ENCODE assay signal across 8 mouse cellular contexts in genomic region chr2:61492043-61492743, GRCm38 (mm10).
DNase-seq lines count a peak whose midpoint lies in the region; ATAC-seq and TF ChIP-seq lines count a peak whose summit lies in the region.
"Had no signal": no experiment of that assay in that cellular context is flagged by ENCODE, and none has a peak within 500 bp of the region (broad histone marks: within the 10 kb centered on the region; RNA-seq: fewer than 3 reads in every experiment).

No protein-coding gene starts in this region.

- no peak overlapping the region for H3K4me2 ChIP-seq in kidney, embryonic 14.5 days (replicated peaks; ENCODE audit: low read depth, low read length)
- H3K4me2 ChIP-seq in liver, embryonic 16.5 days (ENCODE audit: low read depth, low read length), result no peak overlapping the region
- no peak overlapping the region for H3K4me2 ChIP-seq in stomach, embryonic 16.5 days (ENCODE audit: low read depth, low read length)
- no peak overlapping the region for H3K4me2 ChIP-seq in forebrain, embryonic 14.5 days (ENCODE audit: low read length)
- H3K4me2 ChIP-seq: heart, embryonic 15.5 days had no signal

- peak; percentile 94 for TF ChIP-seq CTCF in G1E (IDR thresholded peaks at IDR 0.05; ENCODE audit: low read depth, low read length)

- WGBS in kidney, embryonic 14.5 days, result 64% methylated on average over 6 of the region's 6 CpGs
- 37% methylated on average over 6 of the region's 6 CpGs for WGBS in liver, embryonic 16.5 days (ENCODE audit: insufficient replicate concordance)
- WGBS in stomach, embryonic 16.5 days, result 57% methylated on average over 6 of the region's 6 CpGs
- WGBS in forebrain, embryonic 14.5 days, result 61% methylated on average over 6 of the region's 6 CpGs

- ATAC-seq in kidney, embryonic 14.5 days (ENCODE audit: low FRiP score, low TSS enrichment), result no peak
- peak; percentile 68 for ATAC-seq in G1E (ENCODE audit: extremely low read depth, insufficient number of reproducible peaks, low FRiP score, poor library complexity, severe bottlenecking)
- ATAC-seq in liver, embryonic 16.5 days (ENCODE audit: low read depth), result peak; percentile 48
- ATAC-seq in stomach, embryonic 16.5 days (ENCODE audit: insufficient read depth, low FRiP score), result 0 out of 2 replicates have a peak, but pooled peaks have one; percentile 25
- no peak for ATAC-seq in forebrain, embryonic 14.5 days

- DNase-seq in kidney, adult 9 months, result peak; percentile 13
- DNase-seq in G1E (ENCODE audit: low spot score), result peak; percentile 9
- peak; percentile 44 for DNase-seq in c-Kit-positive CD71-negative TER-119-negative erythroid progenitor cells, embryonic 14.5 days (ENCODE audit: low read depth)
- no peak for DNase-seq in forebrain, embryonic 14.5 days (ENCODE audit: low spot score)

- no peak overlapping the region for H3K9ac ChIP-seq in kidney, embryonic 14.5 days (ENCODE audit: low read depth, low read length)
- no peak overlapping the region for H3K9ac ChIP-seq in liver, embryonic 16.5 days (ENCODE audit: low read depth, low read length)
- no peak overlapping the region for H3K9ac ChIP-seq in stomach, embryonic 16.5 days (ENCODE audit: low read length)
- no peak overlapping the region for H3K9ac ChIP-seq in forebrain, embryonic 14.5 days (ENCODE audit: low read length)
- H3K9ac ChIP-seq: heart, embryonic 15.5 days had no signal

- H3K4me1 ChIP-seq in kidney, embryonic 14.5 days (ENCODE audit: control insufficient read depth, insufficient read depth, low read length), result no peaks in the 10 kb centered on the region
- H3K4me1 ChIP-seq in G1E (ENCODE audit: insufficient read depth, low read depth, low read length), result peaks cover 26% of the 10 kb centered on the region
- 0 out of 2 replicates have a peak, but pooled peaks cover 2% of the 10 kb centered on the region for H3K4me1 ChIP-seq in liver, embryonic 16.5 days (ENCODE audit: control insufficient read depth, low read depth, low read length)
- no peaks in the 10 kb centered on the region for H3K4me1 ChIP-seq in stomach, embryonic 16.5 days (ENCODE audit: control insufficient read depth, insufficient read depth, low read length)
- H3K4me1 ChIP-seq in forebrain, embryonic 14.5 days (ENCODE audit: control insufficient read depth, insufficient read depth, low read length), result peaks cover 6% of the 10 kb centered on the region; the same call in 1 of the 2 replicates

- H3K27me3 ChIP-seq in kidney, embryonic 14.5 days (ENCODE audit: control insufficient read depth, insufficient read depth, low read length), result no peaks in the 10 kb centered on the region
- H3K27me3 ChIP-seq in G1E (ENCODE audit: insufficient read depth, low read length), result peaks cover 8% of the 10 kb centered on the region
- no peaks in the 10 kb centered on the region for H3K27me3 ChIP-seq in liver, embryonic 16.5 days (ENCODE audit: control insufficient read depth, insufficient read depth, low read depth, low read length)
- H3K27me3 ChIP-seq in stomach, embryonic 16.5 days (ENCODE audit: control insufficient read depth, insufficient read depth, low read length), result no peaks in the 10 kb centered on the region
- H3K27me3 ChIP-seq in forebrain, embryonic 14.5 days (replicated peaks; ENCODE audit: control insufficient read depth, insufficient read depth, low read length), result no peaks in the 10 kb centered on the region
- H3K27me3 ChIP-seq: heart, embryonic 15.5 days had no signal

- no peaks in the 10 kb centered on the region for H3K36me3 ChIP-seq in kidney, embryonic 14.5 days (ENCODE audit: control insufficient read depth, insufficient read depth, low read length)
- H3K36me3 ChIP-seq in G1E (replicated peaks), result no peaks in the 10 kb centered on the region
- H3K36me3 ChIP-seq in liver, embryonic 16.5 days (ENCODE audit: control insufficient read depth, insufficient read depth), result no peaks in the 10 kb centered on the region
- H3K36me3 ChIP-seq in stomach, embryonic 16.5 days (ENCODE audit: control insufficient read depth, insufficient read depth, low read length), result no peaks in the 10 kb centered on the region
- no peaks in the 10 kb centered on the region for H3K36me3 ChIP-seq in forebrain, embryonic 14.5 days (ENCODE audit: control insufficient read depth, insufficient read depth, low read length)
- H3K36me3 ChIP-seq: heart, embryonic 15.5 days had no signal

- H3K9me3 ChIP-seq in kidney, embryonic 14.5 days (ENCODE audit: control insufficient read depth, low read length), result no peaks in the 10 kb centered on the region
- H3K9me3 ChIP-seq in G1E (replicated peaks), result no peaks in the 10 kb centered on the region
- H3K9me3 ChIP-seq in liver, embryonic 16.5 days (replicated peaks; ENCODE audit: control insufficient read depth, low read length), result no peaks in the 10 kb centered on the region
- no peaks in the 10 kb centered on the region for H3K9me3 ChIP-seq in stomach, embryonic 16.5 days (replicated peaks; ENCODE audit: control insufficient read depth, low read length)
- H3K9me3 ChIP-seq in forebrain, embryonic 14.5 days (replicated peaks; ENCODE audit: control insufficient read depth, low read length), result no peaks in the 10 kb centered on the region
- H3K9me3 ChIP-seq: heart, embryonic 15.5 days had no signal

- H3K4me3 ChIP-seq in kidney, embryonic 14.5 days (ENCODE audit: low read length), result no peak overlapping the region
- H3K4me3 ChIP-seq in G1E (ENCODE audit: low read depth, low read length), result no peak overlapping the region
- no peak overlapping the region for H3K4me3 ChIP-seq in liver, embryonic 16.5 days (ENCODE audit: low read depth, low read length)
- no peak overlapping the region for H3K4me3 ChIP-seq in stomach, embryonic 16.5 days (replicated peaks; ENCODE audit: low read length)
- no peak overlapping the region for H3K4me3 ChIP-seq in forebrain, embryonic 14.5 days (ENCODE audit: low read depth, low read length)
- H3K4me3 ChIP-seq: heart, embryonic 15.5 days had no signal

- H3K27ac ChIP-seq in kidney, embryonic 14.5 days (ENCODE audit: low read depth, low read length), result no peak overlapping the region
- no peak overlapping the region for H3K27ac ChIP-seq in liver, embryonic 16.5 days (ENCODE audit: low read length)
- H3K27ac ChIP-seq in stomach, embryonic 16.5 days (ENCODE audit: low read length), result no peak overlapping the region
- no peak overlapping the region for H3K27ac ChIP-seq in forebrain, embryonic 14.5 days (ENCODE audit: low read depth, low read length)
- H3K27ac ChIP-seq: heart, embryonic 15.5 days had no signal

Comparison
In these comparisons a context has a peak if more than half of its experiments do, and no peak if none do; other contexts are left out.
1. ATAC-seq: peak in G1E (single experiment), liver, embryonic 16.5 days (single experiment) and stomach, embryonic 16.5 days (single experiment); none in kidney, embryonic 14.5 days (single experiment) and forebrain, embryonic 14.5 days (single experiment).